Mouse (Mus musculus) erythroblast, embryonic 14.5 days (primary cell): Measurements from ENCODE around the gene Cbx4.

Experiments used
- GATA1 ChIP-seq: IDR thresholded peaks from 2 replicates; pipeline ENCODE4 v1.6.1; 2012; ENCODE audit warnings: low read length, inconsistent platforms, mixed read lengths
- TAL1 ChIP-seq: IDR thresholded peaks from 3 replicates; pipeline ENCODE4 v1.6.1; 2012; ENCODE audit warnings: low read length, inconsistent platforms, mixed read lengths

GRCm38 (mm10) chr11:119041325-119041716, 44.7 kb downstream of the Cbx4 start:
- TF ChIP-seq GATA1 (no peak), TAL1 (no peak)
